Mouse (Mus musculus) lung, postnatal 0 days (tissue): ENCODE measurements around the gene Ppp1r15a.

ENCODE experiments used
- CTCF ChIP-seq: IDR thresholded peaks from 2 replicates; pipeline ENCODE4 v1.5.1; 2016; ENCODE audit warnings: antibody characterized with exemption, mild to moderate bottlenecking
- EP300 ChIP-seq: IDR thresholded peaks from 2 replicates; pipeline ENCODE4 v1.6.1; 2016; ENCODE audit warnings: antibody characterized with exemption, mild to moderate bottlenecking, control low read depth

DNA sequence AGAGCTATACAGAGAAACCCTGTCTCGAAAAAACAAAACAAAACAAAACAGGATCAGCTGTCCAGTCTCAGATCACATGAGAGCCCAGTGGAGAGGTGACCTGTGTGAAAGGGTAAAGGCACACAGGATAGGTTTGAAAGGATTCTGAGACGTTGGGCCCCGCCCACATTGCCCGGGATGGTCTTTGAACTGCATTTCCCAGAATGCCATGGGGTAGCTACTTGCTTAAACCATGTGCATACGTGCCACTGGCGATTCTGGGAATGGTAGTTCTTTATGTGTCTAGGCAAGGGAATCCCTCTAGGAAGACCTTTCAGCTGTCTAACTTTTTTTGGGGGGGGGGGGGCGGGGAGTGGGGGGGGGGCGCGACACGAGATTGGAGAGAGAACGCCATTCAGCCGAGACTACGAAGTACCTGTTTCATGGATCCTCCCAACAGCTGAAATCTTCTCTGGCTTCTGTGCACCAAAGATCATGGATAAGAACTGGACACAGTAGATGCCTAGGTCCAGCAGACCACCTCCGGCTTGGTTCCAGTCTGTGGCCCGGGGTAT lies 44.6 kb downstream of the Ppp1r15a start, which contains the start of gene Tulp2:
- TF ChIP-seq EP300 (no peak), CTCF (no peak)
